Mouse (Mus musculus) liver, embryonic 16.5 days (tissue): Measurements from ENCODE around the gene Tmem208. TPM values are rescaled to one million over a fixed set of nuclear protein-coding genes. Genes with fewer than 3 reads are reported as not detected.

ENCODE experiments used
- ATAC-seq: fragments of 200-750 bp; cut with Nextera tagmentation; 2 replicates; pipeline ENCODE4 v1.8.0; 2017; ENCODE audit warnings: low read depth, mild to moderate bottlenecking, moderate number of reproducible peaks, moderate library complexity
- H3K27ac ChIP-seq: fragments of 300-500 bp; sonication (generic); 2 replicates; pipeline ENCODE4 v1.5.1; 2014; ENCODE audit warnings: mild to moderate bottlenecking, low read length
- H3K27me3 ChIP-seq: fragments of 300-500 bp; sonication (generic); 2 replicates; pipeline ENCODE4 v1.6.1; 2014; ENCODE audit warnings: low read depth, low read length, mixed read lengths; ENCODE audit not compliant: control insufficient read depth, insufficient read depth
- H3K36me3 ChIP-seq: fragments of 300-500 bp; sonication (generic); 2 replicates; pipeline ENCODE4 v1.6.1; 2014; ENCODE audit warnings: mild to moderate bottlenecking; ENCODE audit not compliant: control insufficient read depth, insufficient read depth
- H3K4me1 ChIP-seq: fragments of 300-500 bp; sonication (generic); 2 replicates; pipeline ENCODE4 v1.6.1; 2014; ENCODE audit warnings: low read depth, low read length, mixed read lengths; ENCODE audit not compliant: control insufficient read depth
- H3K4me2 ChIP-seq: fragments of 300-500 bp; sonication (generic); 2 replicates; pipeline ENCODE4 v1.6.1; 2014; ENCODE audit warnings: low read depth, low read length, mixed read lengths
- H3K4me3 ChIP-seq: fragments of 300-500 bp; sonication (generic); 2 replicates; pipeline ENCODE4 v1.5.1; 2014; ENCODE audit warnings: low read depth, mild to moderate bottlenecking, low read length
- H3K9ac ChIP-seq: fragments of 300-500 bp; sonication (generic); 2 replicates; pipeline ENCODE4 v1.6.1; 2014; ENCODE audit warnings: low read depth, low read length
- H3K9me3 ChIP-seq: fragments of 300-500 bp; sonication (generic); replicated peaks from 2 replicates; pipeline ENCODE4 v1.6.1; 2016; ENCODE audit warnings: low read length; ENCODE audit not compliant: control insufficient read depth
- WGBS: fragments of 180-500 bp; shearing (Covaris S2); extraction: QIAGEN DNeasy Blood & Tissue Kit; methylation state at CpG from one replicate; pipeline ENCODE4 v1.1.7; 2014; ENCODE audit not compliant: insufficient replicate concordance; 5-methylcytosine and 5-hydroxymethylcytosine counted together
- polyA plus RNA-seq: library from polyadenylated mRNA; unstranded; fragments of >200 nt; fragmentation: Nextera tagmentation; extraction: Ambion mirVana; gene quantifications from 2 replicates; pipeline ENCODE4 v1.2.1, GENCODE M21; 2015

Gene Tmem208
- polyA plus RNA-seq, 1 experiment from 2014 or later = 82.0 TPM

DNA sequence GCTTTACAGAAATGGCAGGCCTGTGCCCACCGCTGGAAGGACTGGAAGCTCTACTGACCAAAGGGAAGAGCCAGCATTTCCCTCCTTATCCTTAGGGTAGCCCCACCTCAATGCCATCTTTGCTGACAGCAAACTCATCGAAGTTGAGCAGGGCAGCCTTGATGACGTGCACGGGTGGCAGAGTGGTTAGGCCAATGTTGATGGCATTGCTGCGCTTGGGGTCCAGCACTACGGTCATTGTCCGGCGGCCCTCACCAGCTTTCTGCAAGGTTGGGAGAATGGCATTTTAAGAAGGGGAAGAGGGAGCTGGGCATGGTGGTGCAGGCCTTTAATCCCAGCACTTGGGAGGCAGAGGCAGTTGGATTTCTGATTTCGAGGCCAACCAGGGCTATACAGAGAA, 5.8 kb downstream of the Tmem208 start:
- Histone ChIP-seq H3K27me3 (no peaks in the 10 kb centered on the region), H3K4me1 (peaks cover 10% of the 10 kb centered on the region), H3K4me2 (no peak overlapping the region), H3K4me3 (no peak overlapping the region), H3K9me3 (no peaks in the 10 kb centered on the region), H3K36me3 (peaks cover 30% of the 10 kb centered on the region), H3K27ac (no peak overlapping the region), H3K9ac (no peak overlapping the region)
- WGBS = 85% methylated on average over 9 of the region's 9 CpGs
- no peak for ATAC-seq

DNA sequence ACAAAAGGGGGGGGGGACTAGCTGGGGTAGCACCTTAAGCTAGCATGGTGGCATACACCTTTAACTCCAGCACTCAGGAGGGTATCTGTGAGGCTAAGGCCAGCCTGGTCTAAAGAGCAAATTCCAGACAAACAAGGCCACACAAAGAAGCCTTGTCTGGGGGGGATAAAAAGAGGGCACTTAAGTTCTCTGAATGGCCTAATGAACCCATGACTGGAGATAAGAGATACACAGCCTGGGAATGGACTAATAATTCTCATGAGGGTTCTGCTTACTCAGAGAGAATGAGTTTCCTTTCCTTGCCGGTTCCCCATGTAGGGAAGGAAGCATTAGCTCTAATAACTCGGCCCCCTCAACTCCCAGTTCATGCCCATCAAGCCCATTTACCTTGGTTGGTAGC, 6.4 kb downstream of the Tmem208 start:
- Histone ChIP-seq H3K27ac (no peak overlapping the region), H3K4me2 (no peak overlapping the region), H3K9me3 (no peaks in the 10 kb centered on the region), H3K4me1 (peaks cover 4% of the 10 kb centered on the region), H3K9ac (no peak overlapping the region), H3K36me3 (peaks cover 30% of the 10 kb centered on the region), H3K4me3 (no peak overlapping the region), H3K27me3 (no peaks in the 10 kb centered on the region)
- WGBS = 58% methylated on average over 2 of the region's 2 CpGs
- ATAC-seq = no peak

DNA sequence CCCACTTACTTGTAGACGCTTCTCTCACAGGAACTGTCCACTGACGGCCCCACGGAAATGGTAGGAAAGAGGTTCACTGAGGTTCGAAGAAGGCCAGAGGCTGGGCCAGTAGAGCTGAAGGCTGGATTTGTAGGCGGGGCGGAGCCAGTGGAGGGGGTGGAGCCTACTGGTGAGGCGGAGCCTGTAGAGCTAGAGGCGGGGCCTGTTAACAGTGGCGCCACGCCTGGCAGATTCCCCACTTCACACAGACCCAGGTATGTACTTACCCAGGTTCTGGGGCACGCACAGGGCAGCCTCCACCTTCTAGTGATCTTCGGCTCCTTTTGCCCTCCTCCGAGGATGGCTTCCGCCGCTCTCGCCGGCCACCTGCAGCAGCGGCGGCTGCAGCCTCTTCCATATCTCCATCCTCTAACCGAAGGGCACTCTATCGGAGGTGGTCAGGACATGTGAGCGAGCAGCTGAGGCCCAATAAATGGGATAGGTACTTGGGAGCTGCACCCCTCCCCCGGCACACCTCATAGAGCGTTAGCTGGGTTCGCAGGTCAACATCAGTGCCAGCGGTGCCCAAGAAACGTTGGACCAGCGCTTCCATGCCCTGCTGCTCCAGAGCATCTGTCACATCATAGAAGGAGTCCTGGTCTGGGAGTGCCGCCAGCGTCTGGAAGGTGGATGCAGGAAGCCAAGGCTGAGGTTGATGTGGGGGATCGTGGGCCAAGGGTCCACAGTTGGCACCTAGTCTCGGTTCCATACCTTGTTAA, 10.4 kb downstream of the Tmem208 start:
- Histone ChIP-seq H3K27me3 (no peaks in the 10 kb centered on the region), H3K36me3 (peaks cover 6% of the 10 kb centered on the region; the same call in 1 of the 2 replicates), H3K9me3 (no peaks in the 10 kb centered on the region), H3K9ac (no peak overlapping the region), H3K4me3 (no peak overlapping the region), H3K27ac (no peak overlapping the region), H3K4me1 (peaks cover 18% of the 10 kb centered on the region), H3K4me2 (no peak overlapping the region)
- no peak for ATAC-seq
- WGBS = 86% methylated on average over 32 of the region's 32 CpGs

DNA sequence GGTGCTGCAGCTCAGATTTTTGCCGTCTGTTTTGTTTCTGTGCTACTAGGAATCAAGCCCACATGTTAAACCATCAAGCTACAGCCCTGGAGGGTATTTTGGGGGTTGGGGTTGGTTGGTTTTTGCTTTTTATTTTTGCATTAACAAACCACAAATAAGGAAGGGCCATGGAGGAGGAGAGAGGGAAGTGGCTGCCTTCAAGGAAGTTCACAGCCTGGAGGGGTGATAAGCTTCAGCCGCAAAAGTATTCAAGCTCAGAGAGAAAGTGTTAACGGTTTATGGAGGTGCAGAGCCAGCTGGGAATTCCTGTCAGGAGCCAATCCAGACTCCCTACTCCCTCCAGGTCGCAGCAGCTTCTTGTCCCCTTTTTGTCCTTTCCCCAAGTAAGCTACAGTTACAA, 12.8 kb downstream of the Tmem208 start:
- 19% methylated on average over 4 of the region's 4 CpGs for WGBS
- peaks cover 18% of the 10 kb centered on the region for H3K4me1 ChIP-seq
- no peak for ATAC-seq

DNA sequence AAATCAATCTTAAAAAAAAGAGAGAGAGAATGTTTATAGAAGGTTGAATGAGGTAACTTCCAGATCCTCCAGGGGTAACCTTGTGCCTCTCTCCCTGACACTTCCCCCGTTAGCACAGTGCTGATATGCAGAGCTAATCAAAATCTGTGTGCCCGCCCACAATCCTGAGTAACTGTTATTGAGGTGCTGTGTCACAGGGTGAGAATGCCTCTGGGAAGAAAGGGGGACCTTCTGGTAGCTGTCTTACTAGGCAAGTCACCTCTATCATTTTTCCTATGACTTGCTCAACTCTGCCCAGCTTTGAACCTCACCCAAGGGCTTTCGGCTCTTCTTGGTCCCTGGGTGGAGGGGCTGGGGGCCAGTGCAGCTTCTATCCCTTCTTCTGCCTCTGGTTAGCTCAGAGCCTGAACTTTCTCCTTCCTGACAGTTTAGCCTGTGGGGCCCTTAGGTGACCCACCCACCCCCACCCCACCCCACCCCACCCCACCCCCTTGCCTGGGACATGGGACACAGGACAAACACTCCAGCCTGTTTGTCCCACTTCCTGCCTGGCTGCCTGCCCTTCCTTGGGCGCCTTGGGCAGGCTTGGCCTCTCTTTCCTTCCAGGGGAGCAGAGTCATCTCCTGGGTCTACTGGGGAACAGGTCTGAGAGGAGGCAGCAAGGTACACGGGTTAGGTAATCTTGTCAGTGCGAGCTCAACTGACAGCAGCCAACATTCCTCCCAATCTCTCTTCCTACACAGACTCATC, 13.9 kb downstream of the Tmem208 start:
- peaks cover 6% of the 10 kb centered on the region; the same call in 1 of the 2 replicates for H3K36me3 ChIP-seq
- ATAC-seq = peak; percentile 69
- 25% methylated on average over 6 of the region's 6 CpGs for WGBS
- H3K27me3 ChIP-seq = no peaks in the 10 kb centered on the region
- H3K4me3 ChIP-seq = no peak overlapping the region
- no peaks in the 10 kb centered on the region for H3K9me3 ChIP-seq
- no peak overlapping the region for H3K4me2 ChIP-seq
- H3K27ac ChIP-seq = no peak overlapping the region
- no peak overlapping the region for H3K9ac ChIP-seq
- peaks cover 20% of the 10 kb centered on the region for H3K4me1 ChIP-seq

More for the DNA sequence above, 12.8 kb downstream of the Tmem208 start:
- Histone ChIP-seq H3K9me3 (no peaks in the 10 kb centered on the region), H3K27ac (no peak overlapping the region), H3K4me2 (no peak overlapping the region), H3K36me3 (peaks cover 6% of the 10 kb centered on the region; the same call in 1 of the 2 replicates), H3K4me3 (no peak overlapping the region), H3K27me3 (no peaks in the 10 kb centered on the region), H3K9ac (no peak overlapping the region)

DNA sequence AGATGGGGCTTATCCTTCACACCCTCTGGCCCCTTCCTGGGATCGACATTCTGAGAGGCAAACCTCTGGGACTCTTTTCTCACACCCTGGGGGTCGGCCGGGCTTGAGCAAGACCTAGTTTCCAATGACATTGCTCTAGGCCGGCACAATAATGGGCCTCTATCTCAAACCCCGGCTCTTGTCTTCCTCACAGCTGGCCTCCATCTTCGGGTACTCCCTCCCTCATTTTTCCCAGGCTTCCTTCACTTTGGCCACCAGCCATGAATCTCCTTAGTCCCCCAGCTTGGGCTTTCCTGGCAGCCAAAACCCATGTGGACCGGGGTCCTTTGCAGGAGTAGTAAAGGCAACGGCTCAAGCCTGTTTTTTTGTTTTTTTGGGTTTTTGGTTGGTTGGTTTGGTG, 15.2 kb downstream of the Tmem208 start:
- 59% methylated on average over 8 of the region's 8 CpGs for WGBS
- ATAC-seq = no peak
- H3K4me2 ChIP-seq = no peak overlapping the region

DNA sequence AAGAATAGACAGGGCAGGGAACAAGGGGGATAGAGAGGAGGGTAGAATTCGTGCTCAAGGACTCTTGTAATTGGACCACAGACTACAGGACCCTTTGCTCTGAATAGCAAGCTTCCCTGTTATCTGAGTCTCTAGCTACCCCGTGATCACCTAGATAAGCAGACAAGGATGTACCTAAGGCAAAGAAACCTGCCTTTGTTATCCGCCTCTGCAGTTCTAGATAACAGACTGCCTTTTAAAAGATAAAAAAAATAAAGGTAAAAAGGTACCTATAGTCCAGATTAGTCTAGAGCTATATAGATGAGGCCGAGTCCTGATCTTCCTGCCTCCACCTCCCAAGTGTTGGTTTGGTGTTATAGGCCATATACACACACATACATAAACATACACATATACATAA, 16.6 kb downstream of the Tmem208 start:
- no peak for ATAC-seq
- H3K27me3 ChIP-seq = peaks cover 19% of the 10 kb centered on the region
- WGBS = 42% methylated on average over 4 of the region's 4 CpGs
- H3K36me3 ChIP-seq = no peaks in the 10 kb centered on the region
- H3K4me3 ChIP-seq = no peak overlapping the region
- H3K4me2 ChIP-seq = no peak overlapping the region
- H3K4me1 ChIP-seq = peaks cover 36% of the 10 kb centered on the region
- no peak overlapping the region for H3K27ac ChIP-seq
- H3K9ac ChIP-seq = no peak overlapping the region
- H3K9me3 ChIP-seq = no peaks in the 10 kb centered on the region

More for the DNA sequence above, 15.2 kb downstream of the Tmem208 start:
- H3K36me3 ChIP-seq = peaks cover 3% of the 10 kb centered on the region; the same call in 1 of the 2 replicates
- H3K4me3 ChIP-seq = no peak overlapping the region
- no peaks in the 10 kb centered on the region for H3K9me3 ChIP-seq
- H3K27ac ChIP-seq = no peak overlapping the region
- peaks cover 22% of the 10 kb centered on the region for H3K4me1 ChIP-seq
- peaks cover 5% of the 10 kb centered on the region for H3K27me3 ChIP-seq
- no peak overlapping the region for H3K9ac ChIP-seq

DNA sequence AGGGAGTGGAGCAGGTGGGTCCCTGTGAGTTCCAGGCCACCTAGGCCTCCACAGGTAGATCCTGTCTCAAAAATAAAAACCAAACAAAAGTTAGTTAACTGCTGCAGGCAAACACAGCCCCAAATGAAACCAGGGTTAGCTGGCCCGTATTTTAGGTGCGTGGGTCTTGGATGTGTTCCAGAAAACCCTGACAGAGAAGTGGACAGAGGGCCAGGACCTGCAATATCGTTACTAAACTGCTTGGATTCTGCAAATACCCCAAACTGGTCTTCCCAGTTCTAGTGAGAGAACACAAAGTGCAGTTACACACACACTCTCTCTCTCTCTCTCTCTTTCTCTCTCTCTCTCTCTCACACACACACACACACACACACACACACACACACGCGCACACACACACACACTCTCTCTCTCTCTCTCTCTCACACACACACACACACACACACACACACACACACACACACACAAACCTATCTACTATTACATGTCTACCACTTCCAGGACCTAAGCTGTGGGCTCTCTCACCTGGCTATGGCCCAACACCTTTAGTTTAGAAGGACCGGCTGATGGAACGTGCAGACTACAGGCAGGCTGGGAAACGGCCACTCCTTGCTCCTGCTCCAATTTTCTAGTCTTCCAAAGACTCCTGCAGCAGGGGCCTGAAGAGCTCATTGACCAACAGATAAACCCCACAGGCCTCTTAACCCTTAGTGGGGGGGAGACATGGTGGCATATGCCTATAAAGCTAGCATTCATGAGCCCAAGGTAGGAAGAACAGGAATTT, 17.8 kb downstream of the Tmem208 start:
- H3K36me3 ChIP-seq = no peaks in the 10 kb centered on the region
- H3K4me2 ChIP-seq = no peak overlapping the region
- H3K27me3 ChIP-seq = peaks cover 31% of the 10 kb centered on the region
- no peaks in the 10 kb centered on the region for H3K9me3 ChIP-seq
- no peak overlapping the region for H3K9ac ChIP-seq
- no peak for ATAC-seq
- 47% methylated on average over 8 of the region's 8 CpGs for WGBS
- no peak overlapping the region for H3K4me3 ChIP-seq
- H3K27ac ChIP-seq = no peak overlapping the region
- H3K4me1 ChIP-seq = peaks cover 40% of the 10 kb centered on the region
